In genomic region chr6:112907887-112908584, GRCm38 (mm10) we compare ENCODE assay signal across 18 mouse cellular contexts.
"Had no signal": no experiment of that assay in that cellular context is flagged by ENCODE, and none has a peak within 500 bp of the region (broad histone marks: within the 10 kb centered on the region; RNA-seq: fewer than 3 reads in every experiment).

No protein-coding gene starts in this region.

- H3K36me3 ChIP-seq: lung, embryonic 15.5 days; midbrain, embryonic 15.5 days; neural tube, embryonic 12.5 days had no signal

- H3K4me3 ChIP-seq: lung, embryonic 15.5 days; midbrain, embryonic 13.5 days; midbrain, embryonic 15.5 days; neural tube, embryonic 12.5 days had no signal

- H3K27ac ChIP-seq: lung, embryonic 15.5 days; macrophage; midbrain, embryonic 13.5 days; midbrain, embryonic 15.5 days; neural tube, embryonic 12.5 days had no signal

- DNase-seq: lung, adult 2 months; lung, postnatal 14 days; lung, postnatal 36 days; retina, postnatal 1 day; right cerebral cortex, adult 18-20 months; right cerebral cortex, postnatal 25 days; right cerebral cortex, postnatal 4 days; spleen, adult 18-20 months; thymus, adult 18-20 months; thymus, postnatal 14 days; thymus, postnatal 36 days had no signal

- H3K27me3 ChIP-seq: lung, embryonic 15.5 days; midbrain, embryonic 13.5 days; midbrain, embryonic 15.5 days; neural tube, embryonic 12.5 days had no signal

- ATAC-seq: lung, postnatal 0 days; midbrain, embryonic 13.5 days; midbrain, embryonic 15.5 days had no signal

- H3K4me2 ChIP-seq: lung, embryonic 15.5 days; midbrain, embryonic 11.5 days; midbrain, embryonic 13.5 days; midbrain, embryonic 15.5 days; neural tube, embryonic 12.5 days had no signal

- H3K9me3 ChIP-seq: lung, embryonic 15.5 days; midbrain, embryonic 13.5 days; midbrain, embryonic 15.5 days; neural tube, embryonic 12.5 days had no signal

- H3K9ac ChIP-seq: lung, embryonic 15.5 days; midbrain, embryonic 13.5 days; midbrain, embryonic 15.5 days; neural tube, embryonic 12.5 days had no signal
